Mouse (Mus musculus): ENCODE results near the gene Ece2.

The Ece2 gene

DNA sequence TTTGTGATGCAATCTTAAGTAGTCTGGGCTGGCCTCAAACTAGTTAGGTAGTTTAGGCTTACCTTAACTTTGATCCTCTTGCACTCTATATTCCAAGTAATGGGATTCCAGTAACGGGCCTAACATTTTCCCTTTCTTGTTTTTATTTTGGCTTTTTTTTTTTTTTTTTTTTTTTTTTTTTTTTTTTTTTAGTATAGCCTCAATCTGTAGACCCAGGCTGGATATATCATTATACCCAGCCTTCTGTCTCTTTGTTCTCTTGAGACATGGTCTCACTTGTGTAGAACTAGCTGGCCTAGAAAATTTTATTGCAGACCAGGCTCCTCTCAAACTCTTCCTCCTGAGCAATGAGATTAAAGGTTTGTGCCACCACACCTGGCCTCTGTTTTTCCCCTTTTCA, 62.0 kb downstream of the Ece2 start:
- DNase-seq (ENCODE audit: low spot score), result no peak

DNA sequence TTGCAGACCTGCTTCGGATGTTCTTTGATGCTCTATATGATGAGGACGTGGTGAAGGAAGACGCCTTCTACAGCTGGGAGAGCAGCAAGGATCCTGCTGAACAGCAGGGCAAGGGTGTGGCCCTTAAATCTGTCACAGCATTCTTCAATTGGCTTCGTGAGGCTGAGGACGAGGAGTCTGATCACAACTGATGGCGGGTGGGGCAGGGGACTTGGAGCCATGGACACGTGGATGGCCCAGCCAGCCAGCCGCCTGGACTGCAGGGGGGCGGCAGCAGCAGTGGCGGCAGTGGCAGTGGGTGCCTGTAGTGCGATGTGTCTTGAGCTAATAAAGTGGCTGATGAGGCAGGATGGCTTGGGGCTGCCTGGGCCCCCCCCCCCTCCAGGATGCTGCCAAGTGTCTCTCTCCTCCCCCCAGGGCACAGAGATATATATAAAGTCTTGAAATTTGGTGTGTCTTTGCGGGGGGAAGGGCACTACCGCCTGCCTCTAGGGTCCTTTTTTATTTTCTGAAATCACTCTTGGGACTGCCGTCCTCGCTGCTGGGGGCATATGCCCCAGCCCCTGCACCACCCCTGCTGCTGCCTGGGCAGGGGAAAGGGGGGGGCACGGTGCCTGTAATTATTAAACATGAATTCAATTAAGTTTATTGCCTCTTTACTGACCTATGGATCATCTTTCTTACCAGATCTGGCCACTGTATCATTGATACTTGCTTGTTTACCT, 62.8 kb downstream of the Ece2 start:
- no peak for DNase-seq (ENCODE audit: low spot score)

DNA sequence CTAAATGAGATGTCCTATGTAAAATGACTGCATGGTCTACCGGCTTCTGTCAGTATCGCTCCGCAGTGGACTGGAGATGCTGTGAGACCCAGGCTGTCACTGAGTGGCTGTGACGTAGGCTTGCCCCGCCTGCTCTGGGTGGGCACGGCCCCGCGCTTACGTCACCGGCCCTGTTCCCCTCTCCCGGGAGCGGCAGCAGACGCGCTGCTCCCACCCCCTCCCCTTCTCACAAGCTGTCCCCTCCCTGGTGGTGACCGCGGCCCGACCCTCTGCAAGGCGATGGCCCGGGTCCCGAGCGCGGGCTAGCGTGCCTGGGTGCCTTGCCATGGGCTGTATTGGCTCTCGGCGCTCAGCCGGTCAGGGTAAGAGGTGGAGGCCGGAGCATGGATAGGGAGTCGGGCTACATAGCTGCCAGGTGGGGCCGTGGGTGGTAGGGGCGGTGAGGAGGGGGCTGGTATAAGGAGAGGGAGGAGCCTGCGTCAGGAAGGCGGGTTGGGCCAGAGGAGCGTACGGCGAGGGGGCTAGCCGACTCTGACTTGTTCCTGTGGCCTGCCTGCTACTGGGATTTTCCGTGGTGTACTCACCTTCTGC, 63.6 kb downstream of the Ece2 start, which contains the start of gene Fam131a:
Fam131a (plus strand) TSS at position 131 of the 591 bp plus-strand sequence.
- DNase-seq (ENCODE audit: low spot score), result peak; percentile 67

DNA sequence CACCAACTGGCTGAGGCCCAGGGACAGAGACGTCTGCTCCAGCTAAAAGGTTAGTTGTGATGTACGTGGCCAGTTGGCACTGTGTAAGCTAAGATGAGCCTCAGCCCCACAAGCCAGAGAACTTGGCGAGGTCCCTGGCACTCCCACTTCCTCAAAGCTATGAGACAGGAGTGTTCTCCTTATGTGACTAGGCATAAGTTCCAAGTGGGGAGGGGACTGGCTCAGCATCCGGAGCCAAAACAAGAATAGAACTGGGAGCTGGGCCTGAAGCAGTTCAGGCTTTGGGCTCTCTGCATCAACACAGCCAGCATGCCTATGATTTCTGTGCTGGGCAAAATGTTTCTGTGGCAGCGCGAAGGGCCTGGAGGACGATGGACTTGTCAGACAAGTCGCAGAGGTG, 65.2 kb downstream of the Ece2 start:
- no peak for DNase-seq (ENCODE audit: low spot score)

DNA sequence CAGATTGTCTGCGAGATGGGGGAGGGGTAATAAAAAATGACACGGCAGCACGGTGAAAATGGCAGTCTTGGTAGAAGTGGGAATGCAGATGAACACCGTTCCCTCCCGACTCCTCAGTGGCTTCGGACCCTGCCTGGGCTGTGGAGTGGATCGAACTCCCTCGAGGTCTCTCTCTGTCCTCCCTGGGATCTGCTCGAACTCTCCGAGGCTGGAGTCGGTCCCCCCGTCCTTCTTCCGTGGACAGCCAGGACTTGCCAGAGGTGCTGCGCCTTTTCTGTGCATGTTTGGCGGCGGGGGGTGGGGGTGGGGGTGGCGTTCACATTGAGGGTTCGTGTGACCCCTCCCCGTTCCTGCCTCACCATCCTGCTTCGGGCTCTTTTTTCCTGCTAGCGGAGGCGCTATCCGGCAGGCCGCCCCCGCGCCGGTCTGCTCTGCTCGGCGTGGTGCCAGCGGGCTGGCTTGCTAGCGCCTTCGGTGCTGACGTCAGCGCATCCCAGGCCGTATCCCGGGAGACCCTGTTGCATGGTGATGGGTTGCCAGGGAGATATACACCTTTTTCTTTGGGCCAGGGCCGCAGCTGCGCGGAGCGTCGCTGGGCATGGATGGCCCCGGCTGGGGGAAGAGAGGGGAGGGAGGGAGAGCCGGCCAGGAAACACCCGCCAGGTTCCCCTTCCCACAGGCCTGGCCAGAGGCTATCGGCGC, 66.1 kb downstream of the Ece2 start:
- peak; percentile 76 for DNase-seq (ENCODE audit: low spot score)
